Mouse (Mus musculus) heart, postnatal 0 days (tissue): ENCODE results near the gene Rps11. TPM values are rescaled to one million over a fixed set of nuclear protein-coding genes. Genes with fewer than 3 reads are reported as not detected.

ENCODE experiments used
- ATAC-seq: fragments of 200-750 bp; cut with Nextera tagmentation; 2 replicates; pipeline ENCODE4 v1.8.0; 2017; ENCODE audit warnings: low read depth, moderate number of reproducible peaks, moderate library complexity; ENCODE audit not compliant: insufficient read depth
- DNase-seq: peaks from one replicate; pipeline ENCODE4 v3.0.0-alpha.2; 2016; ENCODE audit warnings: low spot score
- H3K27ac ChIP-seq: fragments of 300-500 bp; sonication (generic); 2 replicates; pipeline ENCODE4 v1.5.1; 2014; ENCODE audit warnings: low read depth, mild to moderate bottlenecking
- H3K27me3 ChIP-seq: fragments of 300-500 bp; sonication (generic); 2 replicates; pipeline ENCODE4 v1.6.1; 2014; ENCODE audit warnings: low read length, mixed read lengths; ENCODE audit not compliant: control insufficient read depth, insufficient read depth
- H3K36me3 ChIP-seq: fragments of 300-500 bp; sonication (generic); replicated peaks from 2 replicates; pipeline ENCODE4 v1.6.1; 2014; ENCODE audit warnings: low read length, mixed read lengths; ENCODE audit not compliant: control insufficient read depth, insufficient read depth
- H3K4me1 ChIP-seq: fragments of 300-500 bp; sonication (generic); 2 replicates; pipeline ENCODE4 v1.6.1; 2014; ENCODE audit warnings: antibody characterized with exemption; ENCODE audit not compliant: control insufficient read depth, insufficient read depth
- H3K4me2 ChIP-seq: fragments of 300-500 bp; sonication (generic); 2 replicates; pipeline ENCODE4 v1.6.1; 2014; ENCODE audit warnings: low read depth, mild to moderate bottlenecking, low read length, moderate library complexity
- H3K4me3 ChIP-seq: fragments of 300-500 bp; sonication (generic); 2 replicates; pipeline ENCODE4 v1.5.1; 2014; ENCODE audit warnings: low read depth, low read length
- H3K9ac ChIP-seq: fragments of 300-500 bp; sonication (generic); replicated peaks from 2 replicates; pipeline ENCODE4 v1.6.1; 2014; ENCODE audit warnings: low read depth, low read length, mixed read lengths
- H3K9me3 ChIP-seq: fragments of 300-500 bp; sonication (generic); replicated peaks from 2 replicates; pipeline ENCODE4 v1.6.1; 2016; ENCODE audit warnings: low read length; ENCODE audit not compliant: control insufficient read depth
- CTCF ChIP-seq: IDR thresholded peaks from 2 replicates; pipeline ENCODE4 v1.5.1; 2016; ENCODE audit warnings: antibody characterized with exemption, control low read depth, low read depth
- EP300 ChIP-seq: IDR thresholded peaks from 2 replicates; pipeline ENCODE4 v1.6.1; 2016; ENCODE audit warnings: antibody characterized with exemption, low read depth
- WGBS: fragments of 180-500 bp; shearing (Covaris S2); extraction: QIAGEN DNeasy Blood & Tissue Kit; methylation state at CpG from one replicate; pipeline ENCODE4 v1.1.7; 2014; 5-methylcytosine and 5-hydroxymethylcytosine counted together
- polyA plus RNA-seq: library from polyadenylated mRNA; unstranded; fragments of >200 nt; fragmentation: Nextera tagmentation; extraction: Ambion mirVana; gene quantifications from 2 replicates; pipeline ENCODE4 v1.2.1, GENCODE M21; 2015
- total RNA-seq: library from RNA; depleted of rRNA; stranded (reverse); fragments of >200 nt; gene quantifications from 2 replicates; pipeline ENCODE4 v1.2.3, GENCODE M21; 2014; ENCODE audit warnings: low replicate concordance

The Rps11 gene
- total and polyA plus RNA-seq, 2 experiments from 2014 or later: 730 to 1,247 TPM

DNA sequence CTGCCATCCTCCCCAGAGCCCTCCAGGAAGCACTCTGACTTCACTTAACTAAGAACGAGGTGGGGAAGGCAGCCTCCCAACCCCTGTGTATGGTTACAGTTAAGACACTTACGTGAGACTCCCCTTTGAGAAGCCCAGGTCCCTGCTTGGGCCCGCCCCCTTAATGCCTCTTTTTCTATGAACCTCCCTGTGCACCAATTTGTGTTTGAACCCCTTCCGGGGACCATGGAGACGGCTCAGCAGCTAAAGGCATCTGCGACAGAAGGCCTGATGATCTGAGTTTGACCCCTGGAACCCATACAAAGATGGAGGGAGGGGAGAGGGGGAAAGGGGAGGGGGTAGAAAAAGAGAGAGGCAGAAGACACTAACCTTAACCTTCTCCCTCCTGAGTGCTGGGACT lies 17.8 kb downstream of the Rps11 start:
- no peak overlapping the region for H3K27ac ChIP-seq
- no peaks in the 10 kb centered on the region for H3K27me3 ChIP-seq
- ATAC-seq: no peak
- TF ChIP-seq CTCF (no peak), EP300 (no peak)
- WGBS: 75% methylated on average over 6 of the region's 6 CpGs
- H3K4me2 ChIP-seq: no peak overlapping the region
- peaks cover 17% of the 10 kb centered on the region for H3K4me1 ChIP-seq
- no peak overlapping the region for H3K4me3 ChIP-seq
- H3K36me3 ChIP-seq: no peaks in the 10 kb centered on the region
- H3K9ac ChIP-seq: no peak overlapping the region
- no peak for DNase-seq
- H3K9me3 ChIP-seq: no peaks in the 10 kb centered on the region

DNA sequence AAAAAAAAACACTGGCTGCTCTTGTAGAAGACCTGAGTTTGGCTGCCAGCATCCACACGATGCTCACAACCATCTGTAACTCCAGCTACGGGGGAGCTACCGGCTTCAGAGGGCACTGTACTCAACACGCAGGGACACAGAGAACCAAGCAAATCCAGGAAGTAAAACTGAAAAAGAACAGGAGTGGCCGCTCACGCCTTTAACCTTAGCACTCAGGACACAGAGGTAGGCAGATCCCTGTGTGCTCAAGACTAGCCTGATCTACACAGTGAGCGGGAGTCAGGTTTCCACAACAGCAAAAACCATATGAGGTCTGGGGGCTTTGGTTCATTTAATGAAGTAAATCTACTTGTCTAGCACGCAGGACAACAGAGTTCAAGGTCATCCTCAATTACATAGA lies 18.7 kb downstream of the Rps11 start:
- H3K9me3 ChIP-seq: no peaks in the 10 kb centered on the region
- H3K4me3 ChIP-seq: no peak overlapping the region
- no peaks in the 10 kb centered on the region; the same call in 1 of the 2 replicates for H3K36me3 ChIP-seq
- no peak for ATAC-seq
- H3K4me1 ChIP-seq: peaks cover 17% of the 10 kb centered on the region
- no peak overlapping the region for H3K9ac ChIP-seq
- H3K27ac ChIP-seq: no peak overlapping the region
- H3K4me2 ChIP-seq: no peak overlapping the region
- TF ChIP-seq EP300 (no peak), CTCF (no peak)
- 79% methylated on average over 8 of the region's 8 CpGs for WGBS
- no peaks in the 10 kb centered on the region for H3K27me3 ChIP-seq
- no peak for DNase-seq

DNA sequence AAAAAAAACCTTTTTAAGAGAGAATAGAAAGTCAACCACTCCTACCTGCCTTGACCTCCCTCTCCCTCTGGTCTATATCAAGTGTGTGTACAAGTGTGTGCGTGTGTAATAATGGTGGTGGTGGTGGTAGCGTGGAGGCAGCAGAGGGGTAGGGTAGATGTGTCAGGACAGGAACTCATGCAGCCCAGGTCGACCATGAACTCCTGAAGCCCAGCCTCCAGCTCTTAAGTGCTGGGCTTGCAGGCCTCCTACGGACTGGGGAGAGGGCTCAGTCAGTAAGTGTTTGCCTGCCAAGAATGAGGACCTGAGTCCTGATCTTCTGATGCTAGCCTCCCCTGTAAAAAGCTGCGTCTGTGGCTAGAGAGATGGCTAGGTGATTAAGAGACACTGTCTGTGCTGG lies 19.3 kb downstream of the Rps11 start:
- WGBS: 75% methylated on average over 5 of the region's 5 CpGs
- no peak for TF ChIP-seq EP300
- no peak for TF ChIP-seq CTCF
- Histone ChIP-seq H3K27ac (no peak overlapping the region), H3K4me1 (peaks cover 17% of the 10 kb centered on the region), H3K36me3 (no peaks in the 10 kb centered on the region; the same call in 1 of the 2 replicates), H3K4me2 (no peak overlapping the region), H3K9ac (no peak overlapping the region), H3K4me3 (no peak overlapping the region), H3K9me3 (no peaks in the 10 kb centered on the region), H3K27me3 (no peaks in the 10 kb centered on the region)
- ATAC-seq (no peak), DNase-seq (no peak)

DNA sequence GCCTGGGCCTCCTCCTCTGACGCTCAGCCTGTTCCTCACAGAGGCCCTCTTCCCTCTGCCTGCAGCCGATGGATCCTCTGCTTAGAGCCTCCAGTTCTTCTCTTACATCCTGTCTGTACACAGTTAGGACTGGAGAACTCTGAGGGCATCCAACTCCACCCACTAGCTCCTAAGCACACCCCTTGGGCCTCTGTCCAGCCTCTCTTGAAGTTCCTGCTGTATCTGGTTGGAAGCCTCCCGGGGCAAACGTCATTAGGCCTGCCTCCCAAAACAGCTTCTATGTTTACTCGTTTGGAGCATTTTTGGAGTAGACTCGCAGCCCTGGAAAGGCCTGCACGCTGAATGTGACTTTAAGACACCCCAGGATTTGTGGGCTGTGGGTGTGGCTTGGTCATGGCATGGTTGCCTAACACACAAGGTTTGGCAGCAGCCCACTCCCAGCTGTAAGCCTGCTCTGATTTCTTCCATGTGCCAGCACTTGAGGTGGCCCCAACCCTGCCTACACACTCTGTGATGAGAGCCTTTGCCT lies 20.5 kb downstream of the Rps11 start, which contains the start of gene Fcgrt:
Fcgrt (minus strand) TSS at position 200 of the 529 bp plus-strand sequence.
- Histone ChIP-seq H3K36me3 (peaks cover 4% of the 10 kb centered on the region; the same call in 1 of the 2 replicates), H3K9ac (peak within 1 kb of the TSS; percentile 68), H3K9me3 (no peaks in the 10 kb centered on the region), H3K4me3 (peak within 1 kb of the TSS; percentile 46), H3K4me2 (peak within 1 kb of the TSS; percentile 62), H3K27me3 (no peaks in the 10 kb centered on the region), H3K4me1 (peaks cover 17% of the 10 kb centered on the region), H3K27ac (peak within 1 kb of the TSS; percentile 86)
- DNase-seq (peak; percentile 99), ATAC-seq (peak; percentile 99)
- 13% methylated on average over 7 of the region's 7 CpGs for WGBS
- TF ChIP-seq CTCF (no peak), EP300 (no peak)

DNA sequence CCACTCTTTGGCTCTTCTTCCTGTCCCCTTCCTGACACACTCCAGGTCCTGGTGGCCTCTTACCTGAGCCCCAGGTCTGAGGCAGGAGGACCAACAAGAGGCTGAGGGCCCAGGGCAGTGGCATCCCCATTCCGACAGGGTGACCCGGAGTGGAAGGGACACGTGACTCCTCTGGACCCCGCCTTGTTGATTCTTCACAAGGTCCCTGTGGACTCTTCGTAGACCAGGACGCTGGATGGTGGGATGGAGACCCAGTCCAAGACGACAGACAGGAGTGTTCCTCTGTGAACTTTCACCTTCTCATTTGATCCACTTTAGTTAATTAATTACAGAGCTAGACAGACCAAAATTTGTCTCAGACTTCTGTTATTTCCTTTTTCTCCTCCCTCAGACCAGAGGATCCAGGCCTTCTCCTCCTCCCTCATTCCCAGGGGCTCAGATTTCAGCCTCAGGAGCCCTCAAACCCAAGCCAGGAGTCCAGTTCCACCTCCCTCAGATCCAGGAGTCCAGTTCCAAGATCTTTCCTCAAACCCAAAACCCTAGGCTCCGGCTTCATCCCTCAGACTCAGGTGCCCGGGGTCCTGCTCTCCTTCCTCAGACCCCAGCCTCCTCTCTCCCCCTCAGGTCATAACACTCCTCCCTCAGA lies 21.2 kb downstream of the Rps11 start:
- Histone ChIP-seq H3K4me3 (peak overlapping the region; percentile 46), H3K27me3 (no peaks in the 10 kb centered on the region), H3K36me3 (peaks cover 6% of the 10 kb centered on the region; the same call in 1 of the 2 replicates), H3K9ac (peak overlapping the region; percentile 68), H3K4me2 (peak overlapping the region; percentile 62), H3K4me1 (peaks cover 17% of the 10 kb centered on the region), H3K27ac (peak overlapping the region; percentile 86), H3K9me3 (no peaks in the 10 kb centered on the region)
- ATAC-seq: no peak
- DNase-seq: no peak
- WGBS: 65% methylated on average over 9 of the region's 9 CpGs
- TF ChIP-seq CTCF (no peak), EP300 (no peak)

DNA sequence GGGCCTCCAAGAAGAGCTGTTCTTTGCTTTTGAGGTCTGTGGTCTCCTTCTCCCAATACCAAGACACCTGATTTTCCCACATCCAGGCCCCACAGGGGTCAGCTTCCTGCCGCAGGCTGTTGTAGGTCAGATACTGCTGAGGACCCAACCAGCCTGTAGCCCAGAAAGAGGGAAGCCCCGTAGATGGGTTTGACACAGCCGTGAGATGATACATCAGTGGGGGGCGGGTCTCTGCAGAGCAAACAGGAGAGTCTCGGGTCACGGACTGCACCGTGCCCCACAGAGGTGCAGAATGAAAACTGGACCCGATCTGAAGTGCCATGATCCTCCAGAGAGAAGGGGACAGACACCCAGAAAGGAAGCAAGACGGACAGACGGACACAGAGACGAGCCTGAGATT lies 21.8 kb downstream of the Rps11 start:
- DNase-seq (no peak), ATAC-seq (no peak)
- Histone ChIP-seq H3K4me3 (peak overlapping the region; percentile 46), H3K36me3 (peaks cover 8% of the 10 kb centered on the region; the same call in 1 of the 2 replicates), H3K27ac (no peak overlapping the region), H3K4me1 (peaks cover 17% of the 10 kb centered on the region), H3K9me3 (no peaks in the 10 kb centered on the region), H3K27me3 (no peaks in the 10 kb centered on the region), H3K9ac (peak overlapping the region; percentile 68), H3K4me2 (peak overlapping the region; percentile 62)
- 77% methylated on average over 11 of the region's 11 CpGs for WGBS
- TF ChIP-seq CTCF: no peak
- TF ChIP-seq EP300: no peak
